Mouse (Mus musculus): ENCODE results near the gene Cacnb3. TPM values are rescaled to one million over a fixed set of nuclear protein-coding genes. Genes with fewer than 3 reads are reported as not detected.

The Cacnb3 gene
- total RNA-seq, 2 experiments from 2014 or later = 189 to 209 TPM

DNA sequence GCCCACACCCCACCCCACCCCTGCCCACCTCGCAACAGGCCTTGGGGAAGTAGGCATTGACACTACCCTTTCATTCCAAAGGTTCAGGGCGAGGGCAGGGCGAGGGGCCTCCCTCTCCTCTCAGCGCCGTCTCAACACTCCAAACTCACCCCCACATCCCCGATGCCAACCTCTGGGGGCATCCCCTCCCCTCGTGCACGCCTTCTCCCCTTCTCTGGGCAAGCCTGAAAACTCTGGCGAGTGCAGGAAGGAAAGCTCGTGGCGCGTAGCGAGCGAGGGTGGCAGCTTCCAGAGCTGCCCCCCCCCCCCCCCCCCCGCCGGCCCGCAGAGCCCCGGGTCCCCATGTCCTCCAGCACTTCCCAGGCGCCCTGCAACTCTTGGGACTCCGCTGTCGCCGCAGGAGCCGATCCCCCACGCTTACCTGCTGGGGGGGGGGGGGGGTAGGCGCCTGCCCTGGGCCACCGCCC lies 21.8 kb upstream of the Cacnb3 start:
- DNase-seq (ENCODE audit: extremely low spot score in 1 of 2, low spot score in 1 of 2) = no peak

DNA sequence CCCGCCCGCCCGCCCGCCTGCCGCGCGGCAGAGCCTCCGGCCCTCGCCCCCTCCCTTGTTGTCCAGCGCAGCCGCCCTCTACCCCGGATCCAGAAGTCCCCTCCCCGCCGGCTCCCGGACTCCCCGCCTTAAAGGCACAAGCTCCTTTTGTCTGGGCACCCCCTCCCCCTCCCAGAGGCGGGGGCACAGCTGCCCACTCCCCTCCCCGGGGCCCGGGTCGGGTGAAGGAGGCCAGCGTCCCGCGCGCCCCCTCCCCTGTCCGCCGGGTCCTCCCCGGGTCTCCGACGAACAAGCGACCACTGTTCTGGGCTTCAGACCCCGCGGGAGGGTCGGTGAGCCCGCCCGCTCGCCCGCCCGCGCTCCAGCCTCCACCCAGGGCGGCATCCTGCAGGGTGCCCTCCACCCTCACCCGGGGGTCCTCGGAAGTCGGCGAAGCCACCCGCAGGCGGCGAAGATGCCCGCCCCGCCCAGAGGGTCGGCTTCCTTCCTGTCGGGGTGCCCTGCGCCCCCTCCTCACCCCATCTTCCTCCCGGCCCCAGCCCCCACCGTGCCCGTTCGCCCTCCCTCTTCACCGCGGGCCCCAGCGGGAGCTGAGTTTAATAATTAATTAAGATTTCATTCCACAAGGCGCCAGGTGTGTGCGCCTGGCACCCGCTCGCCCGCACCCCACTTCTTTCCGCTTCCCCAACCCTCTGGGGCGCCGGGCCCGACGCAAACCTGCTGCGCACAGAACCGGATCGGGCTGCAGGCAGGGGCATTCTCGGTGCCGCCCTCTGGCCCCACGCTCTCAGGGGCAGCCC lies 21.1 kb upstream of the Cacnb3 start, which contains the start of gene Adcy6:
Adcy6 (minus strand) TSS at position 746 of the 800 bp plus-strand sequence.
- DNase-seq (ENCODE audit: extremely low spot score in 1 of 2, low spot score in 1 of 2) = peak; percentile 62 to 64

DNA sequence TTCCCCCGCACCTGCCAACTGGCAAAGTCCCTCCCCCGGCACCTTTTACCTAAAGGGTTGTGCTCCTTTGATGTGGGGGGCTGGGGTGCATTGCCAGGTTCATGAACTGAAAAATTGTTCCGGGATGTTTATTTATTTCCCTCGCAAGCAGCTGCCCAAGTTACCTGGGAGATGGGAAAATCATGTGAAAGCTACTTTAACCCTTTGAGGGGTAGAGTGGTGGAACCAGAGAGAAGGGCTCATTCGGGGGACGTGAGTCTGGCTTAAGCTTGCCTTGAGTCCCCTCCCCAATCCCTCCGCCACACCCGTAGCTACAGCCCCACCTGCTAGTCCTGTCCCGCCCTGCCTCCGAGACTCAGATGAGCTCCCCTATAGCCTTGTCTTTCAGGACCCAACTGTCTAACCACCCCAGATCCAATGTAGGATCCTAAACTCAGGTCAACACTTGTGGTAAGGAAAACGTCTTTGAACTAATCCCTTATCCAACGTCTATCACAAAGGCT lies 20.5 kb upstream of the Cacnb3 start:
- no peak for DNase-seq (ENCODE audit: extremely low spot score in 1 of 2, low spot score in 1 of 2)

DNA sequence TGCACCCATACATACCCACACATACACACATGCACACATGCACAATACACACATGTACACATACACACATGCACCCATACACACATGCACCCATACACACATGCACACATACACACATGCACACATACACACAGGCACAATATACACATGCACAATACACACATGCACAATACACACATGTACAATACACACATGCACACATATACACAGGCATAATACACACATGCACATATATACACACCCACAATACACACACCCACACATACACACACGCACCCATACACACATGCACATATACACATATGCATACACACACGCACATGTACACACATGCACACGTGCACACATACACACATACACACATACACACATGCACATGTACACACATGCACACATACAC lies 18.4 kb upstream of the Cacnb3 start:
- no peak for DNase-seq (ENCODE audit: extremely low spot score in 1 of 2, low spot score in 1 of 2)

DNA sequence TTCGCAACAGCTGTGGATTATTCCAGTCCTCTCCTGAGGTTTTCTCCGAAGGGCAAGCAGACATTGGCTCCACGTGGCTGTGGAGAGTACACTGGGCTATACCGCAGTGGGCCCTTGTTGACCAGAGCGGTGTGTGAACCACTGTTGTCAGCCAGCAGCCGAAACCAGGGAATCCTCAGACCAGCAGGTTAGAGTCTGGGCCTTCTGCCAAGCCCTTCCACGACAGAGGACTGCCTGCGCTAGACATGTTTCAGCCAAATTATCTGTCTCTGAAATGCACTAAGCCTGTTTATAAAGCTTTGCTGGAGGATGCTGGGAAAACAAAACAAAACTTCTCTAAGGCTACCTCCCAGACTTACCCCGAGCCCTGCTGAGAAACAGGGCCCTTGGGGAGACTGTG lies 16.1 kb upstream of the Cacnb3 start:
- no peak for DNase-seq (ENCODE audit: extremely low spot score in 1 of 2, low spot score in 1 of 2)

DNA sequence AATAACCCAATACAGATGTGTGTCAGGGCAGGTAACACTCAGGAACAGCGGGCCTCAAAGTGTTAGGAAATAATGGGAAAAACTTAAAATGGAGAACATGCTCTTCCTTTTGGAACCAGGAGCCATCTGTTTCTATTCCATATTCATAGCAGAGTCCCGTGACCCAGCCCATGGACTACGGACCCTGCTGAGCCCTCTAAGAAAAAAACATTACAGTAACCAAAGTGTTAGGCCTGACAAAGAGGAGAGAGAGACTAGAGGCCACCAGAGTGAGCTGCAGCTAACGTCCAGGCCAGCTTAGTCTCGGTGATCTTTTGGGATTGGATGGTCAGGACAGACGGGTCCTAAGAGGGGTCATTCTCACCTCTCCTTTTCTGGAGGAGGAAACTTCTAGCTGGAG lies 15.7 kb upstream of the Cacnb3 start:
- no peak for DNase-seq (ENCODE audit: extremely low spot score in 1 of 2, low spot score in 1 of 2)

DNA sequence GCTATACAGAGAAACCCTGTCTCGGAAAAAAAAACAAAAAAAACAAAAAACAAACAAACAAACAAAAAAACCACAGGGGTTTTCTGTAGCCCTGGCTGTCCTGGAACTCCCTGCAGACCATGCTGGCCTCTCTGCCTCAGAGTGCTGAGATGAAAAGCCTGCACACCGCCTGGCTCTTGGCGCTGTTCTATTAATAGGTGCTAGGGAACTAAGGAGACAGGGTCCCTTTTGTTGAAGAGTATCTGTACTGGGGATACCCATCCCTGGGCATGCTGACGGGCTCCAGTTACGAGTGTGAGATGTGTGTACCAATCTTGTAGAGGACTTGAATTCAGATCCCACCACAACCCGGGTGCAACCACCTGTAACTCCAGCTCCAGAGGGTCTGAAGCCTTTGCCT lies 14.9 kb upstream of the Cacnb3 start:
- no peak for DNase-seq (ENCODE audit: extremely low spot score in 1 of 2, low spot score in 1 of 2)

DNA sequence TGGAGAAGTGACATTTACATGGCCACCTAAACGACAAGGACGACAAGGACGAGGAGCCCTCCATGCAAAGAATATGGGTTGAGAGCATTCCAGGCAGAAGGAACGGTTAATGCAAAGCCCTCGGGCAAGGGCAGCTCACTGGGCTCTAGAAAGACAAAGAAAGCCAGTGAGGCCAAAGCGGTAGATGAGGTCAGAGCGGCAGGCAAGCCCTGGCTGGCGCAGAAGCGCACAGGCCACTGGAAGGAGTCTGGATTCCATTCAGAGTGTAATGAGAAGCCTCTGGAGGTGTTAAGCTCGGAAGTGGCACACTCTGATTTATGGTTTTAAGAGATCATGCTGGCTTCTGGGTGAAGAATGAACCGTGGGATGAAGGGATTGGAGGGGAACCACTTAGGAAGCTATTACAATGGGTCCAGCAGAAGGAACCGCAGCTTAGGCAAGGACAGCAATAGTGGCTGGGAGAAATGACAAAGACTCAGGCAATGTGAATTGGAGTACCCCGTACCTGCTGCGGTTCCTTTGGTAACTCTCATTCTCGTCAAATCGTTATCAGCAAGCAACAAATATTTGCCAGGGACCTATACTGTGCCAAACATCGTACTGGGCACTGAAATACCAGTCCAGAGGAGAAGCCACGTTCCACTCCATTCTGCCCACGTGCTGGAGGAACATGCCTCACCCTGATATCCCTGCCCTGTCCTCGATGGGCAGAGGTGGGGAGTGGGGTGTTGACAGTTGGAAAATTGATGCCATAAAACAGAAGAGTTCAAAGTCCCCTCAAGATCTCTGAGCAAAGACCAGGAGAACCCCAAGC lies 14.1 kb upstream of the Cacnb3 start:
- DNase-seq (ENCODE audit: extremely low spot score in 1 of 2, low spot score in 1 of 2) = no peak

DNA sequence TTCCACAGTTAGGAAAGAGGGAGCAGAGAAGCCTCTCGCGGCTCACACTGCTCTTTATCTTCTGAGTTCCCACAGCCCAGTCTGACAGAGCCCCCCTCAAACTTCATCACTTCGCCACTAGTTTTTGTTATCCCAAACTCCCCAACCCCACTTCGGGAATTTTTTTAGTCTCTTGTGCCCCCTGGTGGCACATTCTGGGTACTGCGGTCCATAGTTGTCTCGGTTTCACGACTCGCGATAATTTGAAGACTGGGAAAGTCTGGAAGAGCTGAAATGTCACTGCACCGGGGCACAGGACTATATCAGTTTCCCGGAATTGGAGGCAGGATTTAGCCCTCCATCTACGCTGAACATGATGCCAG lies 13.5 kb upstream of the Cacnb3 start:
- peak; percentile 93 for DNase-seq (ENCODE audit: extremely low spot score in 1 of 2, low spot score in 1 of 2)

DNA sequence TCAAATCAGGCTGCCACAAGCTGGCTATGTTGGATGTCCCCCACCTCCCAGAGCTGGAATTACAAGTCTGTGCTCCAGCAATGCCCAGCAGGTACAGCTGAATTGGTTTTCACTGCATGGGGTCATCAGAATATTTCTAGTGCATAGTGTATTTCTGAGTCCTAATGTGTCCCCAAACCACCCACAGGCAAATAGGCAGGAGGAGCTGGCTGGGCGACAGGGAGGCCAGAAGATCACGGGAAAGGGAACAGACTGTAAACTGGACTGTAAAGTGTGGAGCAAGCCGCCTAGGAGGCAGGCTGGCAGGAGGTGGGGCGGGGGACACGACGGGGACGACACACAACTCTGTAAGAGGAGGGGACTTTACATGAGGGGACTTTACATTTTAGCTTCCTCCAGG lies 8.4 kb upstream of the Cacnb3 start:
- DNase-seq (ENCODE audit: extremely low spot score in 1 of 2, low spot score in 1 of 2) = no peak

DNA sequence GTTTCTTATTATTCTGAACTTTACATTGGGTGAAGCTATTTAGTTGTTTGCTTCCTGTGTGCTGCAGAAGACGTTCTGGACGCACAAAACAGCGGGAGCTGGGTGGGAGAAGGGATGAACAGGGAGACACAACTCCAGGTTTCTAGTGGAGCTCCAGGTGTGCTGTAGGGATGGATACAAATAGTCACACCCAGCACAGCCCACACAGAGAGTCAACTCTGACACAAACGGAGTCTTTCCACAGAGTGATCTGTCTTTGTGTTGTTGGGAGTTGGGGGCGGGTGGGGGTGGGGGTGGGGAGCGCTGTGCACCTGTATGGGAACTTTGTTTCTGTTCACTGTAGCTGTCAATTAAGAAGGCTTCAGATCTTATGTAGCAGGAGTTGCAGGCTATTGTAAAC lies 7.9 kb upstream of the Cacnb3 start:
- no peak for DNase-seq (ENCODE audit: extremely low spot score in 1 of 2, low spot score in 1 of 2)

DNA sequence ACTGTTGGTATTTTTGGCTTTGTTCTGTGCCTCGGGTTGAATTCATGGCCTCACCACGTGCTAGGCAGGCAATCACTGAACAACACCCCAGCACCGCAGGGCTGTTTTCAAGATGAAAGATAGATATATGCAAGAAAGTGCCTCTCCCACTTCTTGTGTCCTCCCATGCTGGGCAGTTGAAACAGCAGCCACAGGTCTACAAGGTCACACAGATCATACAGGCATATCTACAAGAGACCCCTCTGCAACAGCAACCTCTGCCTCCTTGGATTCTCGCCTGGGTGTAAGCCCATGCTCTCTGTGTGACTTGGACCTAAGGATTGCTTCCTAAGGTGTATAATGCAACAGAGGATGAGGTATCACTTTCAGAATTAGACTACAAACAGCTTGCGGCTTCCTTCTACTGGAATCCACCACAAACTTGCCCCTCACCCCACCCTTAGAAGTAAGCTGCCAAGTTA lies 7.2 kb upstream of the Cacnb3 start:
- no peak for DNase-seq (ENCODE audit: extremely low spot score in 1 of 2, low spot score in 1 of 2)

DNA sequence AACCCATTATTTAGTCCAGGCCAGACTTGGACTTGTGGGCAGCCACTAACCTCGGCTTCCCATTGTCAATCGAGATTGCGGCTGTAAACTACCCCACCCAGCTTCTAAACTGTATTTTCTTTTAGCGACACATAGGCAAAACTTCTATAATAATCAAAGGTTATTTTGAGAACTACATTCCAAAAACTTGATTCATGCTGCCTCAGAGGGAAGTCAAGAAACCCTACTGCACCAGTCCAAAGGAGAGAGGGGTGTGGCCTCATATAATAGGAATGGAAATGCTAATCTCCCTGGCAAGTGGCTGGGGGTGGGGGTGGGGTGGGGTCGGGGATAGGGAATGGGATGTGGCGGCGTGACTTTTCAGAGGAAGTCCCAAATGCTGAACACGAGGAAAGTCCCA lies 4.6 kb upstream of the Cacnb3 start:
- no peak for DNase-seq (ENCODE audit: extremely low spot score in 1 of 2, low spot score in 1 of 2)

DNA sequence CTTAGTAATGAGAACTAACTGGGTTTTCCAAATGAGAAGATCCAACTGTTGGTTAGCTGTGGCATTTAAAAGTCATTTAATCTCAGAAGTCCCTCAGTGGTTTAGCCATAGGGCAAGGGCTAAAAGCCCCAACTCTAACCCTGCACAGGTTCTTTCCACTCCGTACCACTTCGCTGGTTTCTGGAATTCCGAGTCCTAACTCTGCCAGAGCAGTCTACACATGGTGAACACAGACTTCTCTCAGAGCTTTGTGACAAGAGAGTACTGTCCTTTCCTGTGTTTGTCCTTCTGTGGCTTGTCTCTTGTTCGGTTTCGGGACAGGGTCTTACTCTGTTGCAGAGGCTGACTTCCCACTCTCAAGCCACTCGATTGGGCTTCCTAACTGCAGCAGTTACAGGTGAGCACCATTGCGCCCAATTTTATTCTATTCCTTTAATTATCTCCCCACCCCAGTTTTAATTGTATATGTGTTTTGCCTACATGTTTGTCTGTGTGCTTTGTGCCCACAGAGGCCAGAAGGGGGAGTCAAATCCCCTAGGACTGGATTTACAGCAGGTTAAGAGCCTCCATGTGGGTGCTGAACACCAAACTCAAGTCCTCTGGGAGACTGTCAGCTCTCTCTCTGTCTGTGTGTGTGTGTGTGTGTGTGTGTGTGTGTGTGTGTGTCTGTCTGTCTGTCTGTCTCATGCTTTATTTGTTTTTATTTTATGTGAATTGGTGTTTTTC lies 4.0 kb upstream of the Cacnb3 start:
- DNase-seq (ENCODE audit: extremely low spot score in 1 of 2, low spot score in 1 of 2) = no peak

DNA sequence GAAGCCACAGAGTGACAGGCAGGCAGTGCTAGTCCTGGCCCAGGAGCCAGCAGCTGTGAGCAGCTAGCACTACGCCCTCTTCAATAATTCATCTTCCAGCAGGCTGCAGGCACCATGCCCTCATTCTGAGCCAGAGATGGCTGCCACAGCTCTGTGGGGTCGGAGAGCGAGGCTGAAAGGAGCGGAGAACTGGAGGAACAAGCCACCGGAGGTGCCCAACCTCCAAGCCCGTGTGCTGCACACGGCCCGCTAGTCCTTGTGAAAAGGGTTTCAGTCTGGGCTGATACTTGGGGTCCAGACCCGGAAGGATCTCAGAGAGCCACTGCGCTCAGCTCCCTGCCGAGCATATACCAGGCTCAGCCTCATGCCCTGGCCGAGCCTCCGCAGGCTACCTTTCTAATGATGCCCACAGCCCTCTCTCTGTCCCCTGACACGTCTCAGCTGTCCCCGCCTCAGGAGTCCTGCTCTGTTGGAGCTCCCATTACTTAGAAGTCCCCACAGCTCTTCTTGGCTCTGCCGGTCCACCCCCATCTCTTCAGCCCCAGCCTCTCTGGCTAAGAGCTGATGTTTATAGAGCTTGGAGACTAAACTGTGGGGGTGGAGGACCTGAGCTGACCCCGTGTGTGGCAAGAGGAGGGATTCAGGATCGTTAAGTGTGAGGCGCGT lies 1.9 kb upstream of the Cacnb3 start:
- DNase-seq (ENCODE audit: extremely low spot score in 1 of 2, low spot score in 1 of 2) = no peak

DNA sequence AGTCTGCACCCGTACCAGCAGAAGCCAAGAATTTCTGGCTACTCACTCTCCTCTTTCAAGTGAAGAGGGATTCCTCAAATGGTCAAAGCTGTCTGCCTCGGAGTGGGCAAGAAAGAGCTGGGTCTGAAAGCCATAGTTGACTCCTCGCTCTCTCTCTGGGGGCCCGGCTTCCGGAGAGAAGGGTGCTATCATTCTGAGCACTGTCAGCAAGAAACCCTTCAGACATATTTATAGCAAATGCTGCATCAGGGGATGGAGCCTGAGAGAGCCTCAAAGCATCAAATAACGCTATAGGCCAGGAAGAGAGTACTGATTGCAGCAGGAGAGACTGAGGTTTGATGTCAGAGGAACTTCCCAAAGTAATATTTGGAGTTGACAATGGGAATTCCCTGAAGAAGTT lies 1.2 kb upstream of the Cacnb3 start:
- DNase-seq (ENCODE audit: extremely low spot score in 1 of 2, low spot score in 1 of 2) = no peak

DNA sequence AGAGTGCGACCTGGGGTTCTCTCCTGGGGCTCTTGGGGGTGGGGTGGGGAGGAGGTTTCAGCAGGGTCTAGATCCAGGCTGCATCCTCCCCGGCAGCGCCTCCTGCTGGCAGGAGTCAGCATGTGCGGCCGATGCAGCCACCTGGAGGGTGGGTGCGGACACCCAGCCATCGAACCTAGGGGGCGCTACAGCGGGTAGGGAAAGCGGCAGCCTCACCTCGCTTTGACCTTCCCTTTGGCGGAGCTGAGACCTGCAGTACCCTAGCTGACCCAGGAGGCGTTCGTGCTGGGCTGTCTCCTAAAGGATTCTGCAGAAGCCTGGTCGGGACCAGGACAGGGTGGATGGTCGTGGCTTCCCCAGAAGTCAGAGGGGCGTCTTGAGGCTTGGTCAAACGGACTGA lies 853 bp downstream of the Cacnb3 start:
- peak in 1 of 2 experiments; percentile 72 for DNase-seq (ENCODE audit: extremely low spot score in 1 of 2, low spot score in 1 of 2)

DNA sequence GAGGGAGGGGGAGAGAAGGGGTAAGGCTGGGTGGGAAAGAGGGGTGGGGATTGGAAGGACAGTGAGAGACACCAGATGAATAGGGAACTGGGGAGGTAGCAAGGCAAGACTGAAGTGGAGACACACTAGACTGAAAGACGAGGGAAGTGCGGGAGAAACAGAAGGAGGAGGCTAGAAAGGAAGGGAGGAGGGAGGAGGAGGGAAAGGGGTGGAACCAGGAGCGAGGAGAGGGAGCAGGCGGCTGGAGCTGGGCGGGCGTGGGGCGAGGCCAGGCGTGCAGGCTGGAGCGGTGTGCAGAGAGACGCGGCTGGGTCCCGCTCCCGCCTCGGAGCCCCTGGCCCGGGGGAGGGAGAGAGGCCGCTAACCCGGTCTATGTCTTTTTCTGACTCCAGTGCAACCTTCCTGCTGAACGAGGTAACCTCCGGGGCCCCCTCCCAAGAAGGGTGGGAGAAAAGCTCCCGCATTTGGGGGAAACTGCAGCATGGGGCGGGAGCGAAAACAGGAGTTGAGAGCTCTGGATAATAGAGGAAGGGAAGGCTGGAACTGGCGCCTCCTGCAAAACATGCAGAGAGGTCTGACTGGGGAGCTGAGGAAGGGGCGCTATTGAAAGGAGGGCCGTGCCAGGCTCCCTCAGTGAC lies 1.6 kb downstream of the Cacnb3 start:
- no peak for DNase-seq (ENCODE audit: extremely low spot score in 1 of 2, low spot score in 1 of 2)

DNA sequence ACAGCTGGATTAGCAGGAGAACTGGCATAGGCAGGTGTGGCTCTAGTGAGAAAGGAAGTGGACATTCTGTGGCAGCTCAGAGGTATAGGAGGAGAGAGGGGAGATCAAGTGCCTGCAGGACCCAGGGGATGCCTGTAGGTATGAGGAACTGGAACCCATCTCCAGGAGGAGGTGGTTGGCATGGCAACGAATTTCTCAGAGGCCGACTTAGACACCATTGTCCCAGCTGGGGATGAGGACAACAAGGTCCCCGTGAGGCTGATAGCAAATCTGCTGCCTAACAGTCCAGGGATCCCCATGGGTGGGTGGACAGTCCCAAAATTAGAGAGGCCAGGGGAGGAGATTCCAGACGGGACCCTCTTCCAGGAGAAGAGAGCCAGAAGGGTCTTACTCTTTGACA lies 2.3 kb downstream of the Cacnb3 start:
- DNase-seq (ENCODE audit: extremely low spot score in 1 of 2, low spot score in 1 of 2) = no peak
